Mouse (Mus musculus) T-helper 1 cell (primary cell): ENCODE measurements around the gene Ciz1.

Experiments used
- in situ Hi-C: fragments of 300-600 bp; cut with MboI, MseI; formaldehyde crosslinking; loops from one replicate; pipeline ENCODE4 v1.15.1; 2025; ENCODE audit warnings: high pct_unique_total_duplicates

Ciz1 gene

DNA sequence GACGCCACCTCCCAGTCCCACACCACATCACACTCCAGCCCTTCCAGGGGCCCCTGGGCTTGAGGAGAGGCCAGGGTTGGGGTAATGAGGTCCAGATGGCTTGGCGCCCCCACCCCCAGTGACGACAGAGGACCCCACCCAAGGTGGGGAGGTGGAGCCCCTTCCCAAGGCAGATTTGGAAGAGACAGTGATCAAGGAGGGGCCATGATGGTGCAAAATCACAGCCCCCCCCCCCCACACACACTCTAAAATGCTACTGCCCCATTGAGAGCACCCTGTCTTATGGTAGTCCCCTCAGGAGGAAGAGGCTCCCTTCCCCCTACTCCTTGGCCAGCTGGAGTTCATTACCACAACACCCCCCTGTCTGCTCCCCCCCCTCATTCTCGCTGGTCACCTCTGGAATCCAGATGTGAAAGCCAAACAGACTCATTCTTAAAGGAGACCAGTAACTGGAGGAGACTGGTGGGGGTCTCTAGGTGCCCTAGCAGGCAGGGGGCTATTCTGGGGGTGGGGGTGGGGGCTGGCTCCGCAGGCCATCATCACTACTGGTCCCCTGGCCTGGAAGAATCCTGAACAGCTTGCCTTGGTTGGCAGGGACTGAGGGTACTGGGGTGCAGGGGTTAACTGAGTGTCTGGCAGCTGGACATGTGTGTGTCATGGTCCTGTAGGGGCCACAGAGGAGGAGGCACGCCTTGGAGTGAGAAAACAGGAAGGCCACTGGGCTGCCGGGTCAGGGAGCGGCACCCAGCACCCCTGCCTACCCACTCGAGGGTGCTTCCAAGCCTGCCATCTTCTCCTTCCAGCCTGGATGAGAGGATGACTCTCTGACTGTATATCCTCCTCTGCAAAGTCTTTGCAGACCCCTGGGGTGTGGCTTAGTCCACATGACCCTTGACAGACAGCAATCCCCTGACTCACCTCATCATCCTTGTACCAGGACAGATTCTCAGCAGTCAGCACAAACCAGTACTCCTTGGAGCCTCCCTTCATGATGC is 32.2 kb upstream of the Ciz1 start:
- in situ Hi-C loops, result no loop called here

GRCm38 (mm10) chr2:32320721-32321120 is 31.4 kb upstream of the Ciz1 start:
- in situ Hi-C loops, result no loop called here

GRCm38 (mm10) chr2:32321591-32322298 is 30.4 kb upstream of the Ciz1 start:
- in situ Hi-C loops, result no loop called here

GRCm38 (mm10) chr2:32322754-32323741 is 29.1 kb upstream of the Ciz1 start:
- in situ Hi-C loops, result no loop called here

- in situ Hi-C loops, result no loop called here
Observed at GRCm38 (mm10) chr2:32324322-32324721, 27.8 kb upstream of the Ciz1 start.

DNA sequence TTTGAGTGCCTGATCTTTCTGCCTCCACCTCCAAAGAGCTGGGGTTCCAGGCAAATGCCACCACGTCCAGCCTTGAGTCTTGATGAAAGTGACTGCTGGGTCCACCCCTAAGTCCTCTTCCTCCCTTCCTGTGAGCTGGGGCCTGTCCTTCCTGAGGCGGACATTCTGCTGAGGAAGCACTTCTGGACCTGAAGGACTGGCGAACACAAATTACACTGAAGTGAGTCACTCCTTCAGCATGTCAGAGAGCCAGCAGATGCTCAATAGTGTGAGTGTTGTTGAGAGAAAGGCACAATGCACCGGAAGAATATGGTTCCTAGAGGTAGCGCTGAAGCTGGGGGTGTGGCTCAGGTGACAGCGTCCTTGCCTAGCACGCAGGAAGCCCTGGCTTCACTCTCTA is 26.8 kb upstream of the Ciz1 start:
- in situ Hi-C loops, result no loop called here

- in situ Hi-C loops, result no loop called here
Observed at GRCm38 (mm10) chr2:32327200-32327599, 24.9 kb upstream of the Ciz1 start.

- in situ Hi-C loops, result no loop called here
Observed at GRCm38 (mm10) chr2:32328911-32329460, 23.1 kb upstream of the Ciz1 start.

GRCm38 (mm10) chr2:32329531-32329930 is 22.6 kb upstream of the Ciz1 start:
- in situ Hi-C loops, result no loop called here

DNA sequence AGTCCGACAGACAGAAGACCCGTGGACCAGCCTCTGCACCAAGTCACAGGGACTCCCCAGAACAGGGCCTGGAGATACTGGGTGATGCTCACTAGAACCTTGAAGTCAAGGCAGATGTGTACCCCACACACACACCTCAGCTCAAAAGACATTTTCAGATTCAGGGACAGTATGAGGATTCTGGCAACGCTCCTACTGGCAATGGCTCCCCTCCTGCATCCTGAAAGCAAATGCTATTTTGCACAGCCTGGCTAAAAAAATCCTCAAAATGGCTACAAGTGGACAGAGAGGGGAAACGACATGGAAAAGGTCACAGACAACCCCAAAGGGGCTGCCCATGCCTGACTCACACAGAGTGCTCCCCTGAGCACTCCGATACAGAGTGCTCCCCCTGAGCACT is 20.0 kb upstream of the Ciz1 start:
- in situ Hi-C loops, result no loop called here

- in situ Hi-C loops, result no loop called here
Observed at GRCm38 (mm10) chr2:32335888-32336287, 16.2 kb upstream of the Ciz1 start.

DNA sequence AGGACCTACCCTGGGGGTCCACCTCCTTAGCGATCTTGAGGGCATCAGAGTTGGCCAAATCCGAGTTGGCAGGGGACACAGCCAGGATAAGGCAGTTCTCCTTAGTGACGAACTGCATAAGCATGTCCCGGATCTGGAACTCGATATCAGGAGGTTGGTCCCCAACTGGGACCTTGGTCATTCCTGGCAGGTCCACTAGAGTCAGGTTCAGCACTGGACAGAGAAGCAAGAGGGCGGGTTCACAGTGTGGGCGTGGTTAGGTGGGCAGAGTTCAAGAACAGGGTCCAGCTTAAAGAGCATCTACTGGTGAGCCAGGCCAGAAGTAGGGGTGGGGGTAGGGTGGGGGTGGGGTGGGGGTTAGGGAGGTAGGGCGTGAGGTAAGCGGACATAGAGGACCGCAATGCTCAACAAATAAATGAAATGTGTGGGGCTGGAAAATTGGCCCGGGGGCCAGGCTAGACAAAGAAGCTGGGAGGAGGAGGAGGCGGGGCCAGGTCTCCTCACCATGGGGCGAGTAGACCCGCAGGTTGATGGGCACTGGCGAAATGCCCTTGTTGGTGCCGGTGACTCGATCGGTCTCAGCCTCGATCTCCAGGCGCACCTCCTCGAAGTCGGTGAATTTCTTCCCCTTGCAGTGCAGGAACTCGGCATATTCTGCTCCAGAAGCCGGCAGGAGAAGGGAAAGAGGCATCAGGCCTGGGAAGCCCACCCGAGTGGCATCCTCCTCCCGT is 12.1 kb upstream of the Ciz1 start:
- in situ Hi-C loops, result no loop called here

- in situ Hi-C loops, result no loop called here
Observed at GRCm38 (mm10) chr2:32340836-32341633, 11.1 kb upstream of the Ciz1 start.

- in situ Hi-C loops, result no loop called here
Observed at GRCm38 (mm10) chr2:32341634-32341939, 10.5 kb upstream of the Ciz1 start.

DNA sequence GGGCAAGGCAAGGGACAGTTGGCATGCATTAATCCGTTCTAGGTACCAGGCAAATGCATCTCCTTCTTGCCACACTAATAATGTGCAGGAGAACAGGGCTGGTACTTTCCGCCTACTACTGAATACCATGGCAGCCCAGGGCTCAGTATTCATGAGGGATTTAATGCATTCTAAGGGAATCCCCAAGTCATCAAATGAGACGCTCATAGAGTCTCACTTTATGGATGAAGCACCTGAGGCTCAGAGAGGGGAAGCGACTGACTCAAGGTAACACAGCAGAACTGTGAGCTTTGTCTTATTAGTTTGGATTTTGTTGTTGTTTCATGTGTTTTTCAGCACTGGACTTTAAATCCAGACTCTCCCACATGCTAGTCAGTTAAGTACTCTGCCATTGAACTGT is 10.1 kb upstream of the Ciz1 start:
- in situ Hi-C loops, result no loop called here

DNA sequence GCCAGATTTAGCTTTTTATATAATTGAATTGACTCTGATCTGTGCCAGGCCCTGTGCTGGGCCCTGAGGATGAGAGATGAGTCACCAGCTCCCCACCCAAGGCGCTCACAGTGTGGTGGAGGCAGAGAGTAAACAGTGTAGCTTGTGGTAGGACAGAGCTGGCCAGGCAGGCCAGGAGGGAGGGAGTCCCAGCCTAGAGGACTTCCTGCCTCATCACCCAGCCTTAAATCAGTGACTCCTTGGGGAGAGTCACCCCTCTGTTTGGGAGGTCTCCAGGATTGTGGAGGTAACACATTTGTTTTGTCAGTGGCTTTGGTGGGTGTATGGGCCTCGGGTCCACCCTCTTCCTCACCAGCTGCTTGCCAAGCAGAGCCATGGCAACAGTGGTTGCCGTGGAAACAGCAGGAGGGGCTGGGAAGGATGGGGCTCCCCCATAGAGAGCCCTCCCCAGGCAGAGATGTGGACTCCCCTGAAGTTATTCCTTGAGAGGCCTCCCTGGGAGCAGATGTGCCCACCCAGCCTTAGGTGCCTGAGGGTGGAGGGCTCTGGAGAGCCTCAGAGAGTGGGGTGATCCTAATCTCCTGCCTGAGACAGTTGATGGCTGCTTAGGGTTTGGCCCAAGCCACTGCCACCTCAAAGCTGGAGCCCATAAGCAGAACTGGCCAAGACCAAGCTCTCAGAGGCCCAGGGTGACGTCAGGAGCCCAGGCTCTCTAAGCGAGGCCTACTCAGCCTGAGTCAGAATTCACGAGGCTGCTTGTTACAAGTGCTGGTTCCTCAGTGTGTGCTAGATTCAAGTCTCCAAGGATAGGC is 9.4 kb upstream of the Ciz1 start:
- in situ Hi-C loops, result no loop called here

DNA sequence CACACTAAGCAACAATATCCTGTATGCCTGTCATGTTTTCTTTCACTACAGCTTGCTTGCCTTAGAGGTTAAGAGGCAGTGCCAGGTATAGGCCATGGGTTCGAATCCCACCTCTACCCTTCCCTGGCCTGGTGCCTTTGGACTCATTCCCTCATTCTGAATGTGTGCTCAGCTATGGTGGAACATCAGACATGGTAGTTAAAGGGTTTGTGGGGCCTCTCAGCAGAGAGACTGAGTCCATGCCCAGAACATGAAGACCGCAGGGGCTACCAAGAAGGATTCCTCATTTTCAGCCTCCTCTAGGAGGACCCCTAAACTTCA is 8.8 kb upstream of the Ciz1 start:
- in situ Hi-C loops, result no loop called here

GRCm38 (mm10) chr2:32344056-32344455 is 8.1 kb upstream of the Ciz1 start:
- in situ Hi-C loops, result no loop called here

GRCm38 (mm10) chr2:32344598-32345321 is 7.4 kb upstream of the Ciz1 start:
- in situ Hi-C loops, result no loop called here
